Mouse (Mus musculus) cerebellum, adult 2 months (tissue): ENCODE data around the gene Ccpg1.

Experiments used
- CTCF ChIP-seq: fragments of 200-500 bp; IDR thresholded peaks from 2 replicates; pipeline ENCODE4 v1.5.1; 2011; ENCODE audit warnings: low read depth, mild to moderate bottlenecking, control low read depth, low read length, moderate library complexity, borderline replicate concordance; ENCODE audit not compliant: insufficient read depth
- POLR2A ChIP-seq: fragments of 200-500 bp; IDR thresholded peaks from 2 replicates; pipeline ENCODE4 v1.6.1; 2011; ENCODE audit warnings: low read length, control low read depth, borderline replicate concordance; ENCODE audit not compliant: insufficient read depth

DNA sequence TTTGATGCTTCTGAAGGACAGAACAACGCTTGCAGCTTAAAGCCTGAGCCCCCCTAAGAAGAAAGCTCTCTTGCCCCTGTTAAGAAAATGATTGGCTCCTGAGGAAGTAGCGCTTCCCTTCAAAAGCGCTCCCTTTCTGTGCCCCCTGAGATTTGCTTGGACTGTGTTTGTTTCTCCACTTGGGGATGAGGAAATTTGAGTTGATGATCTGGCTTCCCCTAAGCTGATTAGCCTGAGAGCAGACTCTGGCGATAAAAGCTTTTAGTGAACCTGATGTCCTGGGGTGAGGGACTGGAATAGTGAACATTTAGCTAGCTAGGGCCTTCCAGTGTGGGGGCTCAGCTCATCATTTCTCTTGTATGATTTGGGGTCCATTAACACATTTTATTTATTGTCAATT lies 63.7 kb downstream of the Ccpg1 start:
- TF ChIP-seq CTCF (no peak), POLR2A (no peak)
